Mouse (Mus musculus): ENCODE data around the gene Dscam. TPM values are rescaled to one million over a fixed set of nuclear protein-coding genes. Genes with fewer than 3 reads are reported as not detected.

Gene Dscam
- polyA plus RNA-seq, 1 experiment = 0.13 TPM

- no peak overlapping the region for H3K27ac ChIP-seq (ENCODE audit: insufficient read depth, low read length)
- no peaks in the 10 kb centered on the region for H3K4me1 ChIP-seq (ENCODE audit: control insufficient read depth, insufficient read depth, low read length)
- no peaks in the 10 kb centered on the region for H3K9me3 ChIP-seq (replicated peaks; ENCODE audit: control insufficient read depth, insufficient read depth, low read length, poor library complexity, severe bottlenecking)
- H3K4me3 ChIP-seq (ENCODE audit: low read depth, low read length) = no peak overlapping the region
- no peak overlapping the region for H3K9ac ChIP-seq (ENCODE audit: low read depth, poor library complexity, severe bottlenecking)
- H3K27me3 ChIP-seq (ENCODE audit: control insufficient read depth, insufficient read depth, low read length, poor library complexity, severe bottlenecking) = no peaks in the 10 kb centered on the region
- H3K36me3 ChIP-seq (ENCODE audit: control insufficient read depth, insufficient read depth, low read length, poor library complexity, severe bottlenecking) = no peaks in the 10 kb centered on the region
- TF ChIP-seq POLR2A (IDR thresholded peaks at IDR 0.05; ENCODE audit: insufficient read depth, low read length) = no peak
- no peak for TF ChIP-seq EP300 (IDR thresholded peaks at IDR 0.05; ENCODE audit: insufficient read depth, low read depth, low read length)
- TF ChIP-seq CTCF (IDR thresholded peaks at IDR 0.05; ENCODE audit: low read depth, low read length) = no peak
Observed at GRCm38 (mm10) chr16:96877271-96877670, 293.3 kb downstream of the Dscam start.

GRCm38 (mm10) chr16:96872799-96873198, 297.8 kb downstream of the Dscam start:
- Histone ChIP-seq H3K27me3 (ENCODE audit: control insufficient read depth, insufficient read depth, low read length, poor library complexity, severe bottlenecking) (no peaks in the 10 kb centered on the region), H3K27ac (ENCODE audit: insufficient read depth, low read length) (no peak overlapping the region), H3K4me1 (ENCODE audit: control insufficient read depth, insufficient read depth, low read length) (no peaks in the 10 kb centered on the region), H3K4me3 (ENCODE audit: low read depth, low read length) (no peak overlapping the region), H3K36me3 (ENCODE audit: control insufficient read depth, insufficient read depth, low read length, poor library complexity, severe bottlenecking) (no peaks in the 10 kb centered on the region), H3K9ac (ENCODE audit: low read depth, poor library complexity, severe bottlenecking) (no peak overlapping the region), H3K9me3 (replicated peaks; ENCODE audit: control insufficient read depth, insufficient read depth, low read length, poor library complexity, severe bottlenecking) (no peaks in the 10 kb centered on the region)
- TF ChIP-seq EP300 (IDR thresholded peaks at IDR 0.05; ENCODE audit: insufficient read depth, low read depth, low read length) = no peak
- no peak for TF ChIP-seq CTCF (IDR thresholded peaks at IDR 0.05; ENCODE audit: low read depth, low read length)
- no peak for TF ChIP-seq POLR2A (IDR thresholded peaks at IDR 0.05; ENCODE audit: insufficient read depth, low read length)

DNA sequence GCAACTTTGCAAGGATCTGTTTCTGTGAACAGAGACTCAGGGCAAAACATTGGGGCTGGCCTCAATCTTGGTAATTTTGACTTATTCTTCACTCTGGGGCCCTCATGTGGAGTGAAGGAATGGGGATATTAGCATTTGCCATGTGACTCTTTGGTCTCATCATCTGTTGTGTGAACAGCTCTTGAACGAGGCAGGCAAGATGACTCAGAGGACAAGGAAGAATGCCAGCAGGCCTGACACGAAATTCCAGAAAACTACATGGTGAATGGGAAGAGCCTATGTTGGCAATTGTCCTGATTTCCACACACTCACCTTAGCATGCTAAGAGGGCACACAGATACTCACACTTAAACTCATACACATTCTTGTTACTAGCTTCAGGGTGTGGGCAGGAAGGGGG, 313.0 kb downstream of the Dscam start:
- H3K9ac ChIP-seq (ENCODE audit: low read depth, poor library complexity, severe bottlenecking) = no peak overlapping the region
- TF ChIP-seq CTCF (IDR thresholded peaks at IDR 0.05; ENCODE audit: low read depth, low read length) (no peak), EP300 (IDR thresholded peaks at IDR 0.05; ENCODE audit: insufficient read depth, low read depth, low read length) (no peak), POLR2A (IDR thresholded peaks at IDR 0.05; ENCODE audit: insufficient read depth, low read length) (no peak)
- H3K36me3 ChIP-seq (ENCODE audit: control insufficient read depth, insufficient read depth, low read length, poor library complexity, severe bottlenecking) = no peaks in the 10 kb centered on the region
- no peak overlapping the region for H3K27ac ChIP-seq (ENCODE audit: insufficient read depth, low read length)
- no peaks in the 10 kb centered on the region; the same call in 1 of the 2 replicates for H3K27me3 ChIP-seq (ENCODE audit: control insufficient read depth, insufficient read depth, low read length, poor library complexity, severe bottlenecking)
- H3K9me3 ChIP-seq (replicated peaks; ENCODE audit: control insufficient read depth, insufficient read depth, low read length, poor library complexity, severe bottlenecking) = no peaks in the 10 kb centered on the region
- no peak overlapping the region for H3K4me3 ChIP-seq (ENCODE audit: low read depth, low read length)
- no peaks in the 10 kb centered on the region for H3K4me1 ChIP-seq (ENCODE audit: control insufficient read depth, insufficient read depth, low read length)

GRCm38 (mm10) chr16:96855060-96855459, 315.5 kb downstream of the Dscam start:
- no peak for TF ChIP-seq CTCF (IDR thresholded peaks at IDR 0.05; ENCODE audit: low read depth, low read length)
- no peak for TF ChIP-seq EP300 (IDR thresholded peaks at IDR 0.05; ENCODE audit: insufficient read depth, low read depth, low read length)
- no peak for TF ChIP-seq POLR2A (IDR thresholded peaks at IDR 0.05; ENCODE audit: insufficient read depth, low read length)
- no peaks in the 10 kb centered on the region for H3K4me1 ChIP-seq (ENCODE audit: control insufficient read depth, insufficient read depth, low read length)

GRCm38 (mm10) chr16:96852383-96852782, 318.2 kb downstream of the Dscam start:
- peak; percentile 54 for TF ChIP-seq CTCF (IDR thresholded peaks at IDR 0.05; ENCODE audit: low read depth, low read length)
- no peak for TF ChIP-seq POLR2A (IDR thresholded peaks at IDR 0.05; ENCODE audit: insufficient read depth, low read length)
- no peak for TF ChIP-seq EP300 (IDR thresholded peaks at IDR 0.05; ENCODE audit: insufficient read depth, low read depth, low read length)
- Histone ChIP-seq H3K27ac (ENCODE audit: insufficient read depth, low read length) (no peak overlapping the region), H3K4me3 (ENCODE audit: low read depth, low read length) (no peak overlapping the region), H3K36me3 (ENCODE audit: control insufficient read depth, insufficient read depth, low read length, poor library complexity, severe bottlenecking) (no peaks in the 10 kb centered on the region), H3K4me1 (ENCODE audit: control insufficient read depth, insufficient read depth, low read length) (peaks cover under 1% of the 10 kb centered on the region), H3K27me3 (ENCODE audit: control insufficient read depth, insufficient read depth, low read length, poor library complexity, severe bottlenecking) (no peaks in the 10 kb centered on the region), H3K9me3 (replicated peaks; ENCODE audit: control insufficient read depth, insufficient read depth, low read length, poor library complexity, severe bottlenecking) (no peaks in the 10 kb centered on the region), H3K9ac (ENCODE audit: low read depth, poor library complexity, severe bottlenecking) (no peak overlapping the region)

More at GRCm38 (mm10) chr16:96855060-96855459, 315.5 kb downstream of the Dscam start:
- no peak overlapping the region for H3K27ac ChIP-seq (ENCODE audit: insufficient read depth, low read length)
- no peaks in the 10 kb centered on the region for H3K9me3 ChIP-seq (replicated peaks; ENCODE audit: control insufficient read depth, insufficient read depth, low read length, poor library complexity, severe bottlenecking)
- no peaks in the 10 kb centered on the region; the same call in 1 of the 2 replicates for H3K27me3 ChIP-seq (ENCODE audit: control insufficient read depth, insufficient read depth, low read length, poor library complexity, severe bottlenecking)
- no peaks in the 10 kb centered on the region for H3K36me3 ChIP-seq (ENCODE audit: control insufficient read depth, insufficient read depth, low read length, poor library complexity, severe bottlenecking)
- no peak overlapping the region for H3K4me3 ChIP-seq (ENCODE audit: low read depth, low read length)
- no peak overlapping the region for H3K9ac ChIP-seq (ENCODE audit: low read depth, poor library complexity, severe bottlenecking)

- Histone ChIP-seq H3K4me1 (ENCODE audit: control insufficient read depth, insufficient read depth, low read length) (peaks cover 8% of the 10 kb centered on the region), H3K9ac (ENCODE audit: low read depth, poor library complexity, severe bottlenecking) (no peak overlapping the region), H3K9me3 (replicated peaks; ENCODE audit: control insufficient read depth, insufficient read depth, low read length, poor library complexity, severe bottlenecking) (no peaks in the 10 kb centered on the region), H3K36me3 (ENCODE audit: control insufficient read depth, insufficient read depth, low read length, poor library complexity, severe bottlenecking) (no peaks in the 10 kb centered on the region), H3K4me3 (ENCODE audit: low read depth, low read length) (no peak overlapping the region), H3K27me3 (ENCODE audit: control insufficient read depth, insufficient read depth, low read length, poor library complexity, severe bottlenecking) (no peaks in the 10 kb centered on the region), H3K27ac (ENCODE audit: insufficient read depth, low read length) (no peak overlapping the region)
- TF ChIP-seq CTCF (IDR thresholded peaks at IDR 0.05; ENCODE audit: low read depth, low read length) = no peak
- TF ChIP-seq EP300 (IDR thresholded peaks at IDR 0.05; ENCODE audit: insufficient read depth, low read depth, low read length) = no peak
- TF ChIP-seq POLR2A (IDR thresholded peaks at IDR 0.05; ENCODE audit: insufficient read depth, low read length) = no peak
Observed at GRCm38 (mm10) chr16:96848916-96849315, 321.6 kb downstream of the Dscam start.
